Mouse (Mus musculus) spleen, adult 2 months (tissue): ENCODE results near the gene Hectd4. TPM values are rescaled to one million over a fixed set of nuclear protein-coding genes. Genes with fewer than 3 reads are reported as not detected.
"Not testable (repeated sequence)": the region's sequence is repeated elsewhere in the genome, so short reads cannot be mapped to it uniquely, and the experiment has no call there.

Experiments used
- DNase-seq, 2 experiments: peaks; one replicate each; pipeline versions ENCODE4 v3.0.0 to v3.0.0-alpha.2; 2012 to 2021; ENCODE audit warnings: low spot score in 2 of 2, low read depth in 1 of 2
- H3K27ac ChIP-seq: fragments of 200-500 bp; 2 replicates; pipeline ENCODE4 v1.5.1; 2012; ENCODE audit warnings: low read length, inconsistent platforms; ENCODE audit not compliant: insufficient read depth
- H3K27me3 ChIP-seq: fragments of 200-500 bp; 2 replicates; pipeline ENCODE4 v1.6.1; 2012; ENCODE audit warnings: mild to moderate bottlenecking, moderate library complexity, low read length, inconsistent platforms; ENCODE audit not compliant: control insufficient read depth, insufficient read depth
- H3K36me3 ChIP-seq: fragments of 200-500 bp; 2 replicates; pipeline ENCODE4 v1.6.1; 2012; ENCODE audit warnings: mild to moderate bottlenecking, low read length, inconsistent platforms; ENCODE audit not compliant: control insufficient read depth, insufficient read depth
- H3K4me1 ChIP-seq: fragments of 200-500 bp; 2 replicates; pipeline ENCODE4 v1.6.1; 2011; ENCODE audit warnings: inconsistent platforms; ENCODE audit not compliant: control insufficient read depth, insufficient read depth, insufficient read length
- H3K4me3 ChIP-seq: fragments of 200-500 bp; 2 replicates; pipeline ENCODE4 v1.5.1; 2011; ENCODE audit warnings: mild to moderate bottlenecking, inconsistent platforms; ENCODE audit not compliant: insufficient read depth, insufficient read length; ENCODE audit errors: extremely low read depth
- CTCF ChIP-seq: fragments of 200-500 bp; IDR thresholded peaks from 2 replicates; pipeline ENCODE4 v1.5.1; 2011; ENCODE audit warnings: mild to moderate bottlenecking, inconsistent platforms; ENCODE audit not compliant: insufficient read depth, insufficient read length, insufficient replicate concordance; ENCODE audit errors: extremely low read depth
- POLR2A ChIP-seq: fragments of 200-500 bp; IDR thresholded peaks from 2 replicates; pipeline ENCODE4 v1.6.1; 2011; ENCODE audit warnings: low read depth, low read length, inconsistent platforms
- WGBS: fragments of 180-500 bp; shearing (Covaris S2); methylation state at CpG from one replicate; pipeline ENCODE4 v1.1.7; 2018; 5-methylcytosine and 5-hydroxymethylcytosine counted together
- polyA plus RNA-seq: library from polyadenylated mRNA; depleted of rRNA; stranded (reverse); fragments of >200 nt; gene quantifications from 2 replicates; pipeline ENCODE4 v1.2.3, GENCODE M21; 2012

Gene Hectd4
- polyA plus RNA-seq, 1 experiment: 28.4 TPM

GRCm38 (mm10) chr5:121226406-121226805 is 6.4 kb downstream of the Hectd4 start:
- H3K27me3 ChIP-seq: no peaks in the 10 kb centered on the region
- no peaks in the 10 kb centered on the region for H3K36me3 ChIP-seq
- H3K4me3 ChIP-seq: no peak overlapping the region
- no peak for DNase-seq
- WGBS: 85% methylated on average over 3 of the region's 3 CpGs
- no peak overlapping the region for H3K27ac ChIP-seq
- no peaks in the 10 kb centered on the region; the same call in 1 of the 2 replicates for H3K4me1 ChIP-seq
- TF ChIP-seq POLR2A: no peak
- no peak for TF ChIP-seq CTCF

GRCm38 (mm10) chr5:121226845-121227244 is 6.8 kb downstream of the Hectd4 start:
- H3K27me3 ChIP-seq: no peaks in the 10 kb centered on the region
- no peak for DNase-seq
- H3K27ac ChIP-seq: no peak overlapping the region
- H3K4me3 ChIP-seq: no peak overlapping the region
- TF ChIP-seq CTCF (no peak), POLR2A (no peak)
- WGBS: 81% methylated on average over 4 of the region's 4 CpGs
- H3K4me1 ChIP-seq: no peaks in the 10 kb centered on the region; the same call in 1 of the 2 replicates
- no peaks in the 10 kb centered on the region for H3K36me3 ChIP-seq

- H3K4me1 ChIP-seq, H3K36me3 ChIP-seq, H3K4me3 ChIP-seq, H3K27me3 ChIP-seq, H3K27ac ChIP-seq, DNase-seq: not testable (repeated sequence)
- WGBS: 82% methylated on average over 1 of the region's 1 CpGs
Measured at GRCm38 (mm10) chr5:121227330-121227729, 7.3 kb downstream of the Hectd4 start.

- no peaks in the 10 kb centered on the region; the same call in 1 of the 2 replicates for H3K4me1 ChIP-seq
- no peak for DNase-seq
- H3K27ac ChIP-seq: no peak overlapping the region
Measured at GRCm38 (mm10) chr5:121229182-121229581, 9.2 kb downstream of the Hectd4 start.

GRCm38 (mm10) chr5:121230811-121231210 is 10.8 kb downstream of the Hectd4 start:
- H3K27ac ChIP-seq: no peak overlapping the region
- H3K36me3 ChIP-seq: no peaks in the 10 kb centered on the region
- DNase-seq: no peak
- no peaks in the 10 kb centered on the region for H3K27me3 ChIP-seq
- TF ChIP-seq POLR2A (no peak), CTCF (no peak)
- 72% methylated on average over 9 of the region's 9 CpGs for WGBS
- H3K4me1 ChIP-seq: no peaks in the 10 kb centered on the region; the same call in 1 of the 2 replicates
- H3K4me3 ChIP-seq: no peak overlapping the region

More at GRCm38 (mm10) chr5:121229182-121229581, 9.2 kb downstream of the Hectd4 start:
- 79% methylated on average over 2 of the region's 2 CpGs for WGBS
- Histone ChIP-seq H3K4me3 (no peak overlapping the region), H3K36me3 (no peaks in the 10 kb centered on the region), H3K27me3 (no peaks in the 10 kb centered on the region)
- TF ChIP-seq POLR2A (no peak), CTCF (no peak)

- no peak overlapping the region for H3K27ac ChIP-seq
- no peaks in the 10 kb centered on the region for H3K27me3 ChIP-seq
- H3K36me3 ChIP-seq: no peaks in the 10 kb centered on the region
- DNase-seq: no peak
- H3K4me3 ChIP-seq: no peak overlapping the region
- 92% methylated on average over 1 of the region's 1 CpGs for WGBS
- H3K4me1 ChIP-seq: no peaks in the 10 kb centered on the region; the same call in 1 of the 2 replicates
- TF ChIP-seq POLR2A (no peak), CTCF (no peak)
Measured at GRCm38 (mm10) chr5:121232789-121233188, 12.8 kb downstream of the Hectd4 start.

- Histone ChIP-seq H3K27ac (no peak overlapping the region), H3K4me3 (no peak overlapping the region), H3K27me3 (no peaks in the 10 kb centered on the region), H3K4me1 (no peaks in the 10 kb centered on the region; the same call in 1 of the 2 replicates), H3K36me3 (no peaks in the 10 kb centered on the region)
- WGBS: 84% methylated on average over 2 of the region's 2 CpGs
- no peak for DNase-seq
- TF ChIP-seq POLR2A (no peak), CTCF (no peak)
Measured at GRCm38 (mm10) chr5:121233726-121234125, 13.7 kb downstream of the Hectd4 start.
